Mouse (Mus musculus): ENCODE data around the gene Th. TPM values are rescaled to one million over a fixed set of nuclear protein-coding genes. Genes with fewer than 3 reads are reported as not detected.

The Th gene
- total RNA-seq, 2 experiments from 2014 or later = not detected

DNA sequence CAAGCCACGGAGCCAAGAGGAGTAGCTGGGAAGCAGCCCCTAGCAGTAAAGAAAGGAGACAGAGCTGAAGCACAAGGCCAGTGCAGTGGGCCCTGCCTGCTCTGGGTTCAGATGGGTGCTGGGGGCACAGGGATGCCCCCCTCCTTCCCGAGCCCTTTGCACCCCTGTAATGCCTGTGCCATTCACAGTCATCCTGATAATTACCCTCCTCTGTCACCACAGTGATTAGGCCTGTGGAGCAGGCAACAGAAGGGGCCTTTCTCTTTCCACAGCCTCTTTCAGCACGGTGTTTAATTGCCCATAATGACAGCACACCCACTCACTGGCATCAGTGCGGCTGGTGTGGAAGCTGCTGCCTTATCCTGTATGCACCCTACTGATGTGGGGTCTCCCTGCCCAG, 28.0 kb downstream of the Th start:
- no peak for ATAC-seq (replicated peaks; ENCODE audit: poor library complexity)

- no peak for ATAC-seq (replicated peaks; ENCODE audit: poor library complexity)
These were observed 29.2 kb downstream of the Th start for GRCm38 (mm10) chr7:142901774-142902173.

DNA sequence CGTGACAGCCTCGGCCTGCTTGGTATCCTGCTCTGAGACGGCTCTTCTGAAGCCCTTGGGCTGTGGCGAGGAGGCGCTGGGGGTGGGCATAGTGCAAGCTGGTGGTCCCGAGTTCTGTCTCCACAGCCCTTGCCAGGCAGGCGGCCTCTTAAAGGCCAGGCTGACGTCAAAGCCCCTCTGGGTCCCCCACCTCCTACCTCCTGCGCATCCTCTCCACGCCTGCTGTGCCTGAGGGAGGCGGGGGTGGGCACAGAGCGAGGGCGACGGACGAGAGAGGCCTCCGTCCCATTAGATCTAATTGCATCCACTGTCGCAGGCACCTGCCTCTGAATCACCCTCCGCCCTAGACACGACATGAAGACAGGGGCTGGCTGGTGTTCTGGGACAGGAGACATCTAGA, 31.1 kb downstream of the Th start:
- ATAC-seq (replicated peaks; ENCODE audit: poor library complexity) = no peak

DNA sequence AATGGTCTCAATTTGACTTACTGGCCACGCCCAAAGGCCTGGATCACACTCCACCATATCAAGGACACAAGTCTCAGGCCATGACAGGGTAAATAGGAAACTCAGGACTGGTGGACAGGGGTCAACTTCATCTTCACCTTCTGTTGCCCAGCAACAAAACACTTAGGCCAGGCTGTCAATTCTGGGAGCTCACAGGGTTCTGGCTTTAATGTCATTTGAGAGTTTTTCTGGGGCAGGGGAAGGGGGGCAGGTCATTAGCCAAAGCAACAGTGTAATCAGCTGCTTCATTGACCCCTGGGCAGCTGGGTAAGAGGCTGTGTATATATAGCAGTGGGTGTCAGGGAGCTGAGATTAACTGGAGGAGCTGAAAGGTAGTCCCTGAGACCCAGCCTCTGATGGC, 33.5 kb downstream of the Th start:
- no peak for ATAC-seq (replicated peaks; ENCODE audit: poor library complexity)

DNA sequence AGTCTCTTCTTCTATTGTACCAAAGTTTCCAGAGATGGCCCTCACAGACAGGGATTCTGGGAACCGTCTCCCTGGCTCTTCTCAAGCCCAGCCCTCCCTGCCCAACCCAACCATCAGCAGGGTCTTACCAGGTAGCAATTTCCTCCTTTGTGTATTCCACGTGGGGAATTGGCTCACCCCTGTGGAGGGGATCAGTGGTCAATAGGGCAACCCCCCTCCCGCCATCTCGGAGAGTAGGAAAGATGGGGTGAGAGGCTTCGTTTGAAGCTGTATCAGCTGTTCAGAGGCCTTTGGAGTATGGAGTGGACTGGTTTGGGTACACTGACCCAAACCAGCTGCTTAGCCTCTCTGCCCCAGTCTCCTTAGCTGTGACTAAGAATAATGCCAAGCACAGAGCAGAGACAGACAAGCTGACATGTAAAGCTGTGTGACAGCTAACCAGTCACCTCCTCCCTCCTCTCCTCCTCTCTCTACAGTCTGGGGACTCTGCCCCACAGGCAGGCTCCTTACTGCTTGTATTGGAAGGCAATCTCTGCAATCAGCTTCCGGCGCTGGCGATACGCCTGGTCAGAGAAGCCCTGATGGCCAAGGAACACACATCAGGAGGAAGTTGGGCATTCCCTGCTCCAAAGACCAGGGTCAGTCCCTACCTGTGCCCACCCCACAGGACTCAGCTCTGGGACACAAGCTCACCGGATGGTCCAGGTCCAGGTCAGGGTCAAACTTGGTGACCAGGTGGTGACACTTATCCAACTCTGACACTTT, 34.8 kb downstream of the Th start:
- ATAC-seq (replicated peaks; ENCODE audit: poor library complexity) = no peak

- ATAC-seq (replicated peaks; ENCODE audit: poor library complexity) = no peak
These were observed 35.6 kb downstream of the Th start for GRCm38 (mm10) chr7:142895223-142895840.

- peak; percentile 93 for ATAC-seq (replicated peaks; ENCODE audit: poor library complexity)
These were observed 36.3 kb downstream of the Th start for GRCm38 (mm10) chr7:142894669-142895068.

- ATAC-seq (replicated peaks; ENCODE audit: poor library complexity) = no peak
These were observed 36.9 kb downstream of the Th start for GRCm38 (mm10) chr7:142893721-142894639.

- ATAC-seq (replicated peaks; ENCODE audit: poor library complexity) = no peak
These were observed 37.6 kb downstream of the Th start for GRCm38 (mm10) chr7:142893296-142893695.

GRCm38 (mm10) chr7:142869419-142870163, 61.3 kb downstream of the Th start:
- no peak for ATAC-seq (replicated peaks; ENCODE audit: poor library complexity)

DNA sequence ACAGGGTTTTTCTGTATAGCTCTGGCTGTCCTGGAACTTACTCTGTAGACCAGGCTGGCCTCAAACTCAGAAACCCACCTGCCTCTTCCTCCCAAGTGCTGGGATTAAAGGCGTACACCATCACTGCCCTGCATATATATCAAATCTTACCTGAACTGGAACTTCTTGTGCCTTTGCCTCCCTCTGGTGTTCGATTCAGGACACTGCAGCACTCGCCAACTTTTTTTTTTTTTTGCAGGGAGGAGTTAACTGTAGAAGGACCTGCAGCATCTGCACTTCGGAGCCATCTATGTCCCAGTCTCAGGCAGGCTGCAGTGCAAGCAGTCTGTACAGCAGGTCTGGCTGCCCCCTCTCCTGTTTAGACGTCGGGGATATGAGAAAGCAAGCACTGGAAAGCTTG, 80.2 kb downstream of the Th start:
- peak; percentile 91 for ATAC-seq (replicated peaks; ENCODE audit: poor library complexity)

Other genes with a start within 250 kb of the Th start
- not detected in 2 replicates for gene Ins2, start 187.7 kb downstream of the Th start, total RNA-seq (2015)
- not detected in 2 replicates for gene Ins2, start 187.7 kb downstream of the Th start, total RNA-seq (2017)
- 0.67 and 1.0 TPM in 2 replicates for gene Ascl2, start 38.1 kb upstream of the Th start, total RNA-seq (2015)
- gene Ascl2, start 38.1 kb upstream of the Th start, total RNA-seq (2017) = 0.68 TPM in 1 of 2 replicates, not detected in the other
- gene Tspan32, start 73.9 kb upstream of the Th start, total RNA-seq (2015) = 127 and 144 TPM in 2 replicates
- 98.1 and 105 TPM in 2 replicates for gene Tspan32, start 73.9 kb upstream of the Th start, total RNA-seq (2017)
- 118 and 140 TPM in 2 replicates for gene Cd81, start 121.6 kb upstream of the Th start, total RNA-seq (2015)
- gene Cd81, start 121.6 kb upstream of the Th start, total RNA-seq (2017) = 121 and 181 TPM in 2 replicates
- 18.7 and 23.5 TPM in 2 replicates for gene Tssc4, start 138.1 kb upstream of the Th start, total RNA-seq (2015)
- gene Tssc4, start 138.1 kb upstream of the Th start, total RNA-seq (2017) = 26.8 and 33.7 TPM in 2 replicates
- not detected in 2 replicates for gene Trpm5, start 163.5 kb upstream of the Th start, total RNA-seq (2015)
- not detected in 2 replicates for gene Trpm5, start 163.5 kb upstream of the Th start, total RNA-seq (2017)
- gene Kcnq1, start 175.2 kb upstream of the Th start, total RNA-seq (2015) = not detected in 2 replicates
- not detected in 2 replicates for gene Kcnq1, start 175.2 kb upstream of the Th start, total RNA-seq (2017)

Data from megakaryocyte progenitor cell, adult 5-6 weeks (primary cell).